Mouse (Mus musculus) embryonic fibroblast, embryonic 13.5 days (primary cell): ENCODE measurements at regions not wholly inside any gene's neighbourhood (a gene's known extent, or its start where the extent isn't known, plus 50 kb on each side); places are given as distances from the start of the nearest gene placed in this dataset.

Source experiments
- H3K27ac ChIP-seq: 2 replicates; pipeline ENCODE4 v1.5.1; 2012; ENCODE audit warnings: low read length, control low read depth, inconsistent platforms; ENCODE audit not compliant: insufficient read depth
- H3K4me1 ChIP-seq: 2 replicates; pipeline ENCODE4 v1.6.1; 2011; ENCODE audit warnings: low read length; ENCODE audit not compliant: control insufficient read depth, insufficient read depth
- H3K4me3 ChIP-seq: 2 replicates; pipeline ENCODE4 v1.5.1; 2011; ENCODE audit warnings: mild to moderate bottlenecking, control low read depth, low read length; ENCODE audit not compliant: insufficient read depth
- CTCF ChIP-seq: IDR thresholded peaks from 2 replicates; pipeline ENCODE4 v1.5.1; 2011; ENCODE audit warnings: mild to moderate bottlenecking, control low read depth, low read length, moderate library complexity, borderline replicate concordance; ENCODE audit not compliant: insufficient read depth
- POLR2A ChIP-seq: IDR thresholded peaks from 2 replicates; pipeline ENCODE4 v1.6.1; 2011; ENCODE audit warnings: low read depth, mild to moderate bottlenecking, control low read depth, low read length, moderate library complexity

- Histone ChIP-seq H3K4me3 (no peak overlapping the region), H3K27ac (no peak overlapping the region), H3K4me1 (peaks cover 5% of the 10 kb centered on the region)
- TF ChIP-seq POLR2A: no peak
- TF ChIP-seq CTCF: no peak
Observed at GRCm38 (mm10) chr11:6785471-6785870, 52.0 kb downstream of the Gm11983 start.

DNA sequence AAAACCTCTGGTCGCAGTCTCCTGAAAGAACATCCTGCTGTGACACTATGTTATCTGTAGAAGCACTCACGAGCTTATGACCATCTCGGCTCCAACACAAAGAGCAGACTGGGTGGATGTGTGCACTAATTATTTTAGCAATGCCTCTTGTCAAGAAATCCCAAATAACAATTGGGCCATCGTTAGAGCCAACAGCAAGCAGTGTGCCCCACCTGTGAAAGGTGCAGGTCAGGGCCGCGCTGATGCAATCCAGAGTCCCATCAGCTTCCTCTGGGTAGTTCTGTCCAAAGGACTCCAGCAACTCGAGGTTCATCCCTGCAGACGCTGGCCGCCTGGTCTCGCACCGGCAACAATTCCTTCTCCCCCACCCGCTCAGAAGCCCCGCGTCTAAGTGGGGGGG lies 54.6 kb downstream of the Gm11983 start:
- H3K4me1 ChIP-seq: peaks cover 5% of the 10 kb centered on the region
- H3K4me3 ChIP-seq: no peak overlapping the region
- no peak for TF ChIP-seq POLR2A
- no peak overlapping the region for H3K27ac ChIP-seq

DNA sequence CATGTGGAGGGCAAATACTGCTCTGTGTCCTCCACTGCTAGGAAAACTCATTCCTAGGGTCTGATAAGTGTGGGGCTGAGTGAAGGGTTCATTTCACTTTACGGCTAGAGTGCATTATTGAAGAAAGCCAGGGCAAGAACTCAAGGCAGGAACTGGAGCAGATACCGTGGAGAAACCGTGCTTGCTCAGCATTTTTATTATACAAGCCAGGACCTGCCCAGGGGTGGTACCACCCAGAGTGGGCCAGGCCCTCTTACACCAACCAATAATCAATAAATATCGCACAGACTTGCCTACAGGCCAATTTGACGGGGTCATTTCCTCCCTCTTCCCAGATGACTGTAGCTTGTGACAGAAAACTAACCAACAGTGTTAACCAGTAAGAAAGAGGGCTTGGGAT lies 57.7 kb downstream of the Gm11983 start:
- H3K27ac ChIP-seq: no peak overlapping the region
- H3K4me1 ChIP-seq: no peaks in the 10 kb centered on the region
- TF ChIP-seq POLR2A (no peak), CTCF (no peak)

DNA sequence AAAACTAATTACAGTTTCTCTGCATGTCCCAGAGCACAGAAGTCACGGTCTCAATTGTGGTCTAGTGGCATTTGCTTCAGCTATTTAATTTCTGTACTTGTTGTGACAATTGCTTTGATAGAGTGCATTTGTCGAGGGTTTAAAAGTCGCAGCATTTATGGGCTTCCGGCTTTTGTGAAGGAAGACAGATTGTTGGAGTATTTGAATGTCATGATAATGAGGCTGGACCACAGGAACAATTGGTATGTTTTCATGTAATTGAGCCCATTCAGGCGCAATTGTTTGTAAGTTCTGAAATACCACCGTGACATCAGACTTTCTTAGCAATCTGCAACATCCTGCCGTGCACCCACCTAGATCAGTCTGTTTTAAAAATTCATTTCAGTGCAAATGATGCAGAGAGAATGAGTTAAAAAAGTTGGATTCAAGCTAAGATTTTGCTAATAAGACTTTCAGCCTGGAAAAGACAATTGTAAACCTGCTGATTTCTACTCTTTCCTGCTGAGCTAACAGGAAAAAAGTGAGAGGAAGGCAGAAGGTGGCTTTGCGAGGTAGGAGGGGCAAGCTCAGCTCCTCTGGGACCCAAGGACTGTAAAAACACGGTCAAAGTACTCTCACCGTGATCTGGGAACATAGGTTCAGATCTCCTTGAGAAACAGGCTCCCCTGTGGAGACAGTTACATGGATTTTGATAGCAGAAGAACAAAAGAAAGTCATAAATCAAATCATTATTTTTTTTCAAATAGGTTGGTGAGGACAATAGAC lies 58.7 kb downstream of the Gm11983 start:
- H3K27ac ChIP-seq: no peak overlapping the region
- no peak for TF ChIP-seq CTCF
- no peak for TF ChIP-seq POLR2A
- H3K4me3 ChIP-seq: no peak overlapping the region
- no peaks in the 10 kb centered on the region for H3K4me1 ChIP-seq

More for the DNA sequence above, 57.7 kb downstream of the Gm11983 start:
- H3K4me3 ChIP-seq: no peak overlapping the region

- Histone ChIP-seq H3K4me1 (0 out of 2 replicates have a peak, but pooled peaks cover 2% of the 10 kb centered on the region), H3K27ac (no peak overlapping the region), H3K4me3 (no peak overlapping the region)
- TF ChIP-seq CTCF: no peak
- TF ChIP-seq POLR2A: no peak
Observed at GRCm38 (mm10) chr11:6777566-6777965, 59.9 kb downstream of the Gm11983 start.

- H3K4me1 ChIP-seq: 0 out of 2 replicates have a peak, but pooled peaks cover 2% of the 10 kb centered on the region
- TF ChIP-seq POLR2A: no peak
- TF ChIP-seq CTCF: no peak
- no peak overlapping the region for H3K4me3 ChIP-seq
- no peak overlapping the region for H3K27ac ChIP-seq
Observed at GRCm38 (mm10) chr11:6774656-6775055, 62.8 kb downstream of the Gm11983 start.

- 0 out of 2 replicates have a peak overlapping the region, but pooled peaks have one; percentile 35 for H3K27ac ChIP-seq
- H3K4me3 ChIP-seq: no peak overlapping the region
- TF ChIP-seq POLR2A: no peak
- TF ChIP-seq CTCF: no peak
- H3K4me1 ChIP-seq: 0 out of 2 replicates have a peak, but pooled peaks cover 2% of the 10 kb centered on the region
Observed at GRCm38 (mm10) chr11:6773951-6774350, 63.5 kb downstream of the Gm11983 start.

DNA sequence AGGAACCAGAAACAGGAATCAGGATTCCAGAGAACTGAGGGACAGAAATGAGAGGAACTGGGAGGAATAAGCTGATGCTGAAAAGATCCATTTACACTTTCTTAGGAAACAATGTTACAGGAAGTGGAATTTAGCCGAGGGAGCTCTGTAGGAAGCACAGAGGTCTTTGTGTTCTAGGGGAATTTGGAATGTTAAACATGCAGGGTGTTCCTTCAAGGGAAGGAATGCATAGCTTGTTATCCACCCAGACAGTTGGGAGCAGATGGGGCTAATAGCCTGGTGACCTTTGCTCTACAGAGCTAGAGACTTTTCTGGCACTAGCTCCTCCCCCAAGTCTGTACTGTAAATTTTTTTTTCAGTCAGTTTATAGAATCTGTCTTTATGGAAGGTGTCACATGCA lies 64.1 kb downstream of the Gm11983 start:
- H3K27ac ChIP-seq: peak overlapping the region; percentile 35; the same call in 1 of the 2 replicates
- 0 out of 2 replicates have a peak, but pooled peaks cover 2% of the 10 kb centered on the region for H3K4me1 ChIP-seq
- TF ChIP-seq CTCF (no peak), POLR2A (no peak)
- H3K4me3 ChIP-seq: no peak overlapping the region

- TF ChIP-seq CTCF (no peak), POLR2A (no peak)
- H3K27ac ChIP-seq: no peak overlapping the region
- H3K4me3 ChIP-seq: no peak overlapping the region
- H3K4me1 ChIP-seq: 0 out of 2 replicates have a peak, but pooled peaks cover 2% of the 10 kb centered on the region
Observed at GRCm38 (mm10) chr11:6769437-6769765, 68.1 kb downstream of the Gm11983 start.

- TF ChIP-seq CTCF: peak; percentile 88
- TF ChIP-seq POLR2A: no peak
- Histone ChIP-seq H3K4me1 (0 out of 2 replicates have a peak, but pooled peaks cover 2% of the 10 kb centered on the region), H3K4me3 (no peak overlapping the region), H3K27ac (no peak overlapping the region)
Observed at GRCm38 (mm10) chr11:6768599-6769436, 68.6 kb downstream of the Gm11983 start.
